Mouse (Mus musculus) forebrain, embryonic 14.5 days (tissue): ENCODE measurements around the gene Aak1. TPM values are rescaled to one million over a fixed set of nuclear protein-coding genes. Genes with fewer than 3 reads are reported as not detected.

ENCODE experiments used
- ATAC-seq: fragments of 200-750 bp; cut with Nextera tagmentation; 2 replicates; pipeline ENCODE4 v1.8.0; 2017; ENCODE audit warnings: mild to moderate bottlenecking, moderate library complexity
- DNase-seq: peaks from one replicate; pipeline ENCODE4 v3.0.0-alpha.2; 2015; ENCODE audit warnings: low spot score
- H3K27ac ChIP-seq: fragments of 300-500 bp; sonication (generic); 2 replicates; pipeline ENCODE4 v1.5.1; 2014; ENCODE audit warnings: low read depth, mild to moderate bottlenecking, control low read depth, low read length, moderate library complexity
- H3K27me3 ChIP-seq: fragments of 300-500 bp; sonication (generic); replicated peaks from 2 replicates; pipeline ENCODE4 v1.6.1; 2014; ENCODE audit warnings: low read length, control low read depth, mixed read lengths; ENCODE audit not compliant: control insufficient read depth, insufficient read depth
- H3K36me3 ChIP-seq: fragments of 300-500 bp; sonication (generic); 2 replicates; pipeline ENCODE4 v1.6.1; 2014; ENCODE audit warnings: low read length, control low read depth; ENCODE audit not compliant: control insufficient read depth, insufficient read depth
- H3K4me1 ChIP-seq: fragments of 300-500 bp; sonication (generic); 2 replicates; pipeline ENCODE4 v1.6.1; 2014; ENCODE audit warnings: antibody characterized with exemption, low read length, control low read depth; ENCODE audit not compliant: control insufficient read depth, insufficient read depth
- H3K4me2 ChIP-seq: fragments of 300-500 bp; sonication (generic); 2 replicates; pipeline ENCODE4 v1.6.1; 2014; ENCODE audit warnings: mild to moderate bottlenecking, control low read depth, low read length
- H3K4me3 ChIP-seq: fragments of 300-500 bp; sonication (generic); 2 replicates; pipeline ENCODE4 v1.5.1; 2014; ENCODE audit warnings: low read depth, low read length, control low read depth
- H3K9ac ChIP-seq: fragments of 300-500 bp; sonication (generic); 2 replicates; pipeline ENCODE4 v1.6.1; 2014; ENCODE audit warnings: mild to moderate bottlenecking, low read length, control low read depth, moderate library complexity
- H3K9me3 ChIP-seq: fragments of 300-500 bp; sonication (generic); replicated peaks from 2 replicates; pipeline ENCODE4 v1.6.1; 2016; ENCODE audit warnings: low read length, control low read depth, mixed read lengths; ENCODE audit not compliant: control insufficient read depth
- WGBS: fragments of 180-500 bp; shearing (Covaris S2); extraction: QIAGEN DNeasy Blood & Tissue Kit; methylation state at CpG from one replicate; pipeline ENCODE4 v1.1.7; 2014; 5-methylcytosine and 5-hydroxymethylcytosine counted together
- polyA plus RNA-seq: library from polyadenylated mRNA; unstranded; fragments of >200 nt; fragmentation: Nextera tagmentation; extraction: Ambion mirVana; gene quantifications from 2 replicates; pipeline ENCODE4 v1.2.1, GENCODE M21; 2014

Aak1 gene
- polyA plus RNA-seq, 1 experiment from 2014 or later: 23.5 TPM

- WGBS: 91% methylated on average over 6 of the region's 6 CpGs
- no peaks in the 10 kb centered on the region for H3K27me3 ChIP-seq
- no peaks in the 10 kb centered on the region for H3K9me3 ChIP-seq
- no peak for DNase-seq
- H3K36me3 ChIP-seq: peaks cover 21% of the 10 kb centered on the region; the same call in 1 of the 2 replicates
- H3K4me2 ChIP-seq: no peak overlapping the region
- no peak for ATAC-seq
- H3K9ac ChIP-seq: no peak overlapping the region
- no peak overlapping the region for H3K27ac ChIP-seq
- no peak overlapping the region for H3K4me3 ChIP-seq
- no peaks in the 10 kb centered on the region for H3K4me1 ChIP-seq
Observed at GRCm38 (mm10) chr6:86978909-86979265, 129.6 kb downstream of the Aak1 start.

- no peak overlapping the region for H3K27ac ChIP-seq
- H3K4me3 ChIP-seq: no peak overlapping the region
- WGBS: 89% methylated on average over 2 of the region's 2 CpGs
- no peak overlapping the region for H3K9ac ChIP-seq
- no peak overlapping the region for H3K4me2 ChIP-seq
- ATAC-seq: no peak
- H3K4me1 ChIP-seq: no peaks in the 10 kb centered on the region
- no peaks in the 10 kb centered on the region for H3K27me3 ChIP-seq
- DNase-seq: no peak
- H3K9me3 ChIP-seq: no peaks in the 10 kb centered on the region
- H3K36me3 ChIP-seq: peaks cover 18% of the 10 kb centered on the region; the same call in 1 of the 2 replicates
Observed at GRCm38 (mm10) chr6:86981206-86981605, 131.9 kb downstream of the Aak1 start.

- DNase-seq: no peak
- ATAC-seq: no peak
- Histone ChIP-seq H3K4me3 (no peak overlapping the region), H3K27me3 (no peaks in the 10 kb centered on the region), H3K36me3 (peaks cover 19% of the 10 kb centered on the region), H3K27ac (no peak overlapping the region), H3K4me1 (no peaks in the 10 kb centered on the region), H3K9ac (no peak overlapping the region), H3K4me2 (no peak overlapping the region), H3K9me3 (no peaks in the 10 kb centered on the region)
- WGBS: 84% methylated on average over 8 of the region's 8 CpGs
Observed at GRCm38 (mm10) chr6:86985314-86986106, 136.2 kb downstream of the Aak1 start.

- Histone ChIP-seq H3K27ac (no peak overlapping the region), H3K4me3 (no peak overlapping the region), H3K9ac (no peak overlapping the region), H3K9me3 (no peaks in the 10 kb centered on the region), H3K4me2 (no peak overlapping the region), H3K4me1 (no peaks in the 10 kb centered on the region), H3K36me3 (peaks cover 7% of the 10 kb centered on the region; the same call in 1 of the 2 replicates), H3K27me3 (no peaks in the 10 kb centered on the region)
- WGBS: 90% methylated on average over 6 of the region's 6 CpGs
- no peak for DNase-seq
- no peak for ATAC-seq
Observed at GRCm38 (mm10) chr6:86989576-86989975, 140.3 kb downstream of the Aak1 start.

- no peaks in the 10 kb centered on the region for H3K27me3 ChIP-seq
- 93% methylated on average over 3 of the region's 3 CpGs for WGBS
- DNase-seq: no peak
Observed at GRCm38 (mm10) chr6:86991041-86991440, 141.7 kb downstream of the Aak1 start.

GRCm38 (mm10) chr6:86992349-86992748 lies 143.0 kb downstream of the Aak1 start:
- Histone ChIP-seq H3K4me2 (no peak overlapping the region), H3K4me3 (no peak overlapping the region), H3K9me3 (no peaks in the 10 kb centered on the region), H3K36me3 (peaks cover 23% of the 10 kb centered on the region), H3K27ac (no peak overlapping the region), H3K27me3 (no peaks in the 10 kb centered on the region), H3K9ac (no peak overlapping the region), H3K4me1 (no peaks in the 10 kb centered on the region)
- ATAC-seq: no peak
- 69% methylated on average over 8 of the region's 8 CpGs for WGBS
- DNase-seq: no peak

More at GRCm38 (mm10) chr6:86991041-86991440, 141.7 kb downstream of the Aak1 start:
- peaks cover 11% of the 10 kb centered on the region for H3K36me3 ChIP-seq
- H3K4me2 ChIP-seq: no peak overlapping the region
- H3K9me3 ChIP-seq: no peaks in the 10 kb centered on the region
- H3K4me1 ChIP-seq: no peaks in the 10 kb centered on the region
- ATAC-seq: no peak
- no peak overlapping the region for H3K27ac ChIP-seq
- H3K9ac ChIP-seq: no peak overlapping the region
- no peak overlapping the region for H3K4me3 ChIP-seq

GRCm38 (mm10) chr6:86994254-86994653 lies 144.9 kb downstream of the Aak1 start:
- no peak for ATAC-seq
- Histone ChIP-seq H3K27ac (no peak overlapping the region), H3K27me3 (no peaks in the 10 kb centered on the region), H3K4me3 (no peak overlapping the region), H3K36me3 (peaks cover 21% of the 10 kb centered on the region; the same call in 1 of the 2 replicates), H3K9me3 (no peaks in the 10 kb centered on the region), H3K4me1 (no peaks in the 10 kb centered on the region), H3K9ac (no peak overlapping the region), H3K4me2 (no peak overlapping the region)
- WGBS: 94% methylated on average over 4 of the region's 4 CpGs
- DNase-seq: no peak

GRCm38 (mm10) chr6:86996629-86997307 lies 147.5 kb downstream of the Aak1 start:
- 81% methylated on average over 5 of the region's 5 CpGs for WGBS
- no peaks in the 10 kb centered on the region for H3K27me3 ChIP-seq
- DNase-seq: peak; percentile 30

GRCm38 (mm10) chr6:86997360-86997759 lies 148.0 kb downstream of the Aak1 start:
- Histone ChIP-seq H3K36me3 (peaks cover 21% of the 10 kb centered on the region; the same call in 1 of the 2 replicates), H3K4me1 (no peaks in the 10 kb centered on the region), H3K27me3 (no peaks in the 10 kb centered on the region), H3K4me3 (no peak overlapping the region), H3K27ac (no peak overlapping the region), H3K9ac (no peak overlapping the region), H3K9me3 (no peaks in the 10 kb centered on the region), H3K4me2 (no peak overlapping the region)
- no peak for ATAC-seq
- DNase-seq: no peak
- 96% methylated on average over 6 of the region's 6 CpGs for WGBS

More at GRCm38 (mm10) chr6:86996629-86997307, 147.5 kb downstream of the Aak1 start:
- peak overlapping the region; percentile 33; the same call in 1 of the 2 replicates for H3K27ac ChIP-seq
- peaks cover 21% of the 10 kb centered on the region; the same call in 1 of the 2 replicates for H3K36me3 ChIP-seq
- H3K4me1 ChIP-seq: no peaks in the 10 kb centered on the region
- H3K9me3 ChIP-seq: no peaks in the 10 kb centered on the region
- H3K9ac ChIP-seq: no peak overlapping the region
- no peak overlapping the region for H3K4me3 ChIP-seq
- ATAC-seq: no peak
- no peak overlapping the region for H3K4me2 ChIP-seq
